Mouse (Mus musculus): Measurements from ENCODE around the gene Kdr. TPM values are rescaled to one million over a fixed set of nuclear protein-coding genes. Genes with fewer than 3 reads are reported as not detected.

Kdr gene
- polyA plus RNA-seq, 1 experiment = 6.7 TPM

- no peak overlapping the region for H3K27ac ChIP-seq (ENCODE audit: insufficient read depth, low read length)
- TF ChIP-seq POLR2A (IDR thresholded peaks at IDR 0.05; ENCODE audit: borderline replicate concordance, insufficient read depth, low read length) (no peak), CTCF (IDR thresholded peaks at IDR 0.05; ENCODE audit: borderline replicate concordance, insufficient read depth, low read depth, low read length) (no peak)
- no peaks in the 10 kb centered on the region for H3K4me1 ChIP-seq (ENCODE audit: control insufficient read depth, insufficient read depth, low read length)
- no peak overlapping the region for H3K4me3 ChIP-seq (replicated peaks; ENCODE audit: insufficient read depth, low read depth, low read length)
- H3K27me3 ChIP-seq (ENCODE audit: control insufficient read depth, insufficient read depth, low read length) = no peaks in the 10 kb centered on the region
- WGBS = 83% methylated on average over 7 of the region's 7 CpGs
- no peak for DNase-seq
Observed at GRCm38 (mm10) chr5:75929960-75930359, 48.3 kb downstream of the Kdr start.

- 82% methylated on average over 6 of the region's 6 CpGs for WGBS
- Histone ChIP-seq H3K4me1 (ENCODE audit: control insufficient read depth, insufficient read depth, low read length) (no peaks in the 10 kb centered on the region), H3K27ac (ENCODE audit: insufficient read depth, low read length) (no peak overlapping the region), H3K4me3 (replicated peaks; ENCODE audit: insufficient read depth, low read depth, low read length) (no peak overlapping the region), H3K27me3 (ENCODE audit: control insufficient read depth, insufficient read depth, low read length) (0 out of 2 replicates have a peak, but pooled peaks cover 1% of the 10 kb centered on the region)
- TF ChIP-seq CTCF (IDR thresholded peaks at IDR 0.05; ENCODE audit: borderline replicate concordance, insufficient read depth, low read depth, low read length) = no peak
- no peak for TF ChIP-seq POLR2A (IDR thresholded peaks at IDR 0.05; ENCODE audit: borderline replicate concordance, insufficient read depth, low read length)
- no peak for DNase-seq
Observed at GRCm38 (mm10) chr5:75922677-75923076, 55.6 kb downstream of the Kdr start.

- H3K4me3 ChIP-seq (replicated peaks; ENCODE audit: insufficient read depth, low read depth, low read length) = no peak overlapping the region
- TF ChIP-seq CTCF (IDR thresholded peaks at IDR 0.05; ENCODE audit: borderline replicate concordance, insufficient read depth, low read depth, low read length) = no peak
- TF ChIP-seq POLR2A (IDR thresholded peaks at IDR 0.05; ENCODE audit: borderline replicate concordance, insufficient read depth, low read length) = no peak
- DNase-seq = no peak
- no peaks in the 10 kb centered on the region for H3K4me1 ChIP-seq (ENCODE audit: control insufficient read depth, insufficient read depth, low read length)
- 0 out of 2 replicates have a peak, but pooled peaks cover 1% of the 10 kb centered on the region for H3K27me3 ChIP-seq (ENCODE audit: control insufficient read depth, insufficient read depth, low read length)
- WGBS = 75% methylated on average over 12 of the region's 12 CpGs
- H3K27ac ChIP-seq (ENCODE audit: insufficient read depth, low read length) = no peak overlapping the region
Observed at GRCm38 (mm10) chr5:75921730-75922387, 56.4 kb downstream of the Kdr start.

GRCm38 (mm10) chr5:75919601-75920000, 58.7 kb downstream of the Kdr start:
- H3K4me1 ChIP-seq (ENCODE audit: control insufficient read depth, insufficient read depth, low read length) = no peaks in the 10 kb centered on the region
- H3K27me3 ChIP-seq (ENCODE audit: control insufficient read depth, insufficient read depth, low read length) = 0 out of 2 replicates have a peak, but pooled peaks cover 1% of the 10 kb centered on the region
- no peak overlapping the region for H3K4me3 ChIP-seq (replicated peaks; ENCODE audit: insufficient read depth, low read depth, low read length)
- WGBS = 90% methylated on average over 7 of the region's 7 CpGs
- no peak for DNase-seq
- H3K27ac ChIP-seq (ENCODE audit: insufficient read depth, low read length) = no peak overlapping the region
- TF ChIP-seq CTCF (IDR thresholded peaks at IDR 0.05; ENCODE audit: borderline replicate concordance, insufficient read depth, low read depth, low read length) = no peak
- TF ChIP-seq POLR2A (IDR thresholded peaks at IDR 0.05; ENCODE audit: borderline replicate concordance, insufficient read depth, low read length) = no peak

- no peak for DNase-seq
- WGBS = 84% methylated on average over 7 of the region's 7 CpGs
- no peak overlapping the region for H3K27ac ChIP-seq (ENCODE audit: insufficient read depth, low read length)
- 0 out of 2 replicates have a peak, but pooled peaks cover 1% of the 10 kb centered on the region for H3K27me3 ChIP-seq (ENCODE audit: control insufficient read depth, insufficient read depth, low read length)
- TF ChIP-seq POLR2A (IDR thresholded peaks at IDR 0.05; ENCODE audit: borderline replicate concordance, insufficient read depth, low read length) (no peak), CTCF (IDR thresholded peaks at IDR 0.05; ENCODE audit: borderline replicate concordance, insufficient read depth, low read depth, low read length) (no peak)
- no peaks in the 10 kb centered on the region for H3K4me1 ChIP-seq (ENCODE audit: control insufficient read depth, insufficient read depth, low read length)
- H3K4me3 ChIP-seq (replicated peaks; ENCODE audit: insufficient read depth, low read depth, low read length) = no peak overlapping the region
Observed at GRCm38 (mm10) chr5:75918139-75918538, 60.1 kb downstream of the Kdr start.

GRCm38 (mm10) chr5:75917231-75917630, 61.0 kb downstream of the Kdr start:
- DNase-seq = no peak
- no peak overlapping the region for H3K4me3 ChIP-seq (replicated peaks; ENCODE audit: insufficient read depth, low read depth, low read length)
- H3K27me3 ChIP-seq (ENCODE audit: control insufficient read depth, insufficient read depth, low read length) = 0 out of 2 replicates have a peak, but pooled peaks cover 1% of the 10 kb centered on the region
- TF ChIP-seq POLR2A (IDR thresholded peaks at IDR 0.05; ENCODE audit: borderline replicate concordance, insufficient read depth, low read length) (no peak), CTCF (IDR thresholded peaks at IDR 0.05; ENCODE audit: borderline replicate concordance, insufficient read depth, low read depth, low read length) (no peak)
- H3K4me1 ChIP-seq (ENCODE audit: control insufficient read depth, insufficient read depth, low read length) = no peaks in the 10 kb centered on the region
- H3K27ac ChIP-seq (ENCODE audit: insufficient read depth, low read length) = no peak overlapping the region
- 84% methylated on average over 4 of the region's 4 CpGs for WGBS

DNA sequence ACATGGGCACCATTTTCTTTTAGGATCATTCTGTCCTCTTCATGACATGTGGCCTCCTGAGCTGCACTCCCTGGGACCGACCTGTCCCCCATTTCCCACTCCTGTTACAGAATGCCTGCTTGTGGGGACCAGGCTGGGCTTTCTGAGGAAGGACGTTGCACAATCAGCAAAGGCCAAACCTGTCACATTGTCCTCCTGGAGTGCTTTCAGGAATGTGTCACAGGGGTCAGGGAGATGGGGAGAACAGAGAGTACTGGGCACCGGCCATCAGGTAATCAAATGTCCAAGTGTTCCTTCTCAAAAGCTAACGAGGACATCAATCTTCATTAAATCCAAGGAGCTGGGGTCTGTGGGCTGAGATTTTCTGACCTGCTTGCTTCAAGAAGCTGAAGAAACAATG, 72.2 kb downstream of the Kdr start:
- Histone ChIP-seq H3K4me3 (replicated peaks; ENCODE audit: insufficient read depth, low read depth, low read length) (no peak overlapping the region), H3K4me1 (ENCODE audit: control insufficient read depth, insufficient read depth, low read length) (no peaks in the 10 kb centered on the region), H3K27me3 (ENCODE audit: control insufficient read depth, insufficient read depth, low read length) (no peaks in the 10 kb centered on the region), H3K27ac (ENCODE audit: insufficient read depth, low read length) (no peak overlapping the region)
- 54% methylated on average over 4 of the region's 4 CpGs for WGBS
- no peak for DNase-seq
- TF ChIP-seq POLR2A (IDR thresholded peaks at IDR 0.05; ENCODE audit: borderline replicate concordance, insufficient read depth, low read length) = no peak
- TF ChIP-seq CTCF (IDR thresholded peaks at IDR 0.05; ENCODE audit: borderline replicate concordance, insufficient read depth, low read depth, low read length) = no peak

DNA sequence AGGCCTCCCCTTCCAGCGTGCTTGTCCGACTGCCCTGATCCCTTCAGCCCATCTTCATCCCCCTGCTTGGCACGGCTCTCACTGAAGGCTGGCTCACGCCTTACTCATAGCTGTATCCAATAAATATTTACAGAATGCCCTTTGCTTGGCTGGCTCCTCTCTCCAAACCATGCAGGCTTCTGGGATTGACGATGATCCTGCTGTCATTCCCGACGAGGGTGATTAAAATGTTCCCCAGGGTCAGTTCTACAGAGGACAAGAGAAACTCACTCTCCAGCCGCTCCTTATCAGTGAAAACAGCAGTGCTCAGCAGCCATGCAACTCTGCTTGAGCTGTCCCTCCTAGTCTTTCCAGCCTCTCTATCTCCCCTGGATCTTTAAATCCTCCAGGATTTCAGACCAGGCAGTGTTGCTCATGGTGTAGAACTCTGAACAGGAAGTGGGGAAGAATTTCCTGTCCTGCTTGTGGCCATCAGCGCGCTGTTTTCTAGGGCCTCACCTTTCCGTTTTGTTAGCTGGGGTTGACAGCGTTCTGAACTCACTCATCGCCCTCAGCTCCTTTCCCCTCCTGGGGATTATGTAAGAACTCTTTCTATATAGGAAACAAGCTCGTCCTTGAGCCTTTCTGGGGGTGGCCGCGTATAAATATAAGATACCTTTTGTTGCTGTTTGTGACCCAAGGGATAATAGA, 77.9 kb downstream of the Kdr start:
- H3K4me1 ChIP-seq (ENCODE audit: control insufficient read depth, insufficient read depth, low read length) = no peaks in the 10 kb centered on the region
- H3K27me3 ChIP-seq (ENCODE audit: control insufficient read depth, insufficient read depth, low read length) = no peaks in the 10 kb centered on the region
- no peak overlapping the region for H3K27ac ChIP-seq (ENCODE audit: insufficient read depth, low read length)
- DNase-seq = no peak
- WGBS = 56% methylated on average over 16 of the region's 16 CpGs
- TF ChIP-seq POLR2A (IDR thresholded peaks at IDR 0.05; ENCODE audit: borderline replicate concordance, insufficient read depth, low read length) (no peak), CTCF (IDR thresholded peaks at IDR 0.05; ENCODE audit: borderline replicate concordance, insufficient read depth, low read depth, low read length) (no peak)
- no peak overlapping the region for H3K4me3 ChIP-seq (replicated peaks; ENCODE audit: insufficient read depth, low read depth, low read length)

All from cerebellum, adult 2 months (tissue).